Mouse (Mus musculus) CH12.LX (cell line): ENCODE data around the gene Ccdc170. TPM values are rescaled to one million over a fixed set of nuclear protein-coding genes. Genes with fewer than 3 reads are reported as not detected.

ENCODE experiments used
- DNase-seq: peaks from one replicate; pipeline ENCODE4 v3.0.0-alpha.2; 2013; ENCODE audit errors: extremely low read depth
- H3K27ac ChIP-seq: 2 replicates; pipeline ENCODE4 v1.5.1; 2012; ENCODE audit warnings: low read depth, mild to moderate bottlenecking, control low read depth, moderate library complexity; ENCODE audit not compliant: insufficient read depth
- H3K27me3 ChIP-seq: replicated peaks from 2 replicates; pipeline ENCODE3; 2012; ENCODE audit warnings: inconsistent platforms
- H3K36me3 ChIP-seq, 2 experiments: replicated peaks in 1 of 2; 2 replicates each; pipeline versions ENCODE3 to v1.6.1; 2012; ENCODE audit warnings: inconsistent platforms in 1 of 2, low read length in 1 of 2, mild to moderate bottlenecking in 1 of 2, mixed read lengths in 1 of 2, moderate library complexity in 1 of 2; ENCODE audit not compliant: control insufficient read depth in 1 of 2, insufficient read depth in 1 of 2
- H3K4me1 ChIP-seq, 2 experiments: 2 replicates each; pipeline ENCODE4 v1.6.1; 2012; ENCODE audit warnings: inconsistent platforms in 1 of 2, moderate library complexity in 1 of 2; ENCODE audit not compliant: insufficient read depth in 2 of 2, control insufficient read depth in 1 of 2
- H3K4me2 ChIP-seq: 2 replicates; pipeline ENCODE4 v1.6.1; 2012; ENCODE audit warnings: low read depth, mild to moderate bottlenecking, control low read depth; ENCODE audit not compliant: poor library complexity, insufficient read depth, severe bottlenecking
- H3K4me3 ChIP-seq, 3 experiments: fragments of 150-350 bp in 1 of 3; sonication (generic) in 1 of 3; replicated peaks in 1 of 3; 2 replicates each; pipeline versions ENCODE3 to v1.5.1; 2011 to 2012; ENCODE audit warnings: low read depth in 2 of 3, low read length in 2 of 3, mild to moderate bottlenecking in 2 of 3, moderate library complexity in 2 of 3, control low read depth in 1 of 3, improper control_type of control experiment in 1 of 3, inconsistent platforms in 1 of 3, mixed read lengths in 1 of 3; ENCODE audit not compliant: poor library complexity in 1 of 3
- H3K79me2 ChIP-seq: replicated peaks from 2 replicates; pipeline ENCODE4 v1.6.1; 2012; ENCODE audit warnings: mild to moderate bottlenecking, moderate library complexity; ENCODE audit not compliant: control insufficient read depth, poor library complexity, insufficient read depth, severe bottlenecking; ENCODE audit errors: extremely low read depth
- H3K9ac ChIP-seq: 2 replicates; pipeline ENCODE4 v1.6.1; 2012; ENCODE audit warnings: low read depth, mild to moderate bottlenecking, control low read depth, moderate library complexity; ENCODE audit not compliant: insufficient read depth
- H3K9me3 ChIP-seq: replicated peaks from 2 replicates; pipeline ENCODE3; 2012; ENCODE audit warnings: low read length, inconsistent platforms, mixed read lengths
- CHD1 ChIP-seq: IDR thresholded peaks from 2 replicates; pipeline ENCODE4 v1.6.1; 2012; ENCODE audit warnings: low read depth, low read length, improper control_type of control experiment, inconsistent platforms
- CHD2 ChIP-seq: IDR thresholded peaks from 2 replicates; pipeline ENCODE4 v1.6.1; 2011; ENCODE audit warnings: low read length, improper control_type of control experiment
- CTCF ChIP-seq, 2 experiments: IDR thresholded peaks in 1 of 2; conservative IDR thresholded peaks in 1 of 2; 2 replicates each; pipeline ENCODE4 v1.5.1; 2011 to 2012; ENCODE audit warnings: low read depth in 2 of 2, low read length in 2 of 2, improper control_type of control experiment in 1 of 2, inconsistent platforms in 1 of 2, mild to moderate bottlenecking in 1 of 2, moderate library complexity in 1 of 2
- E2F4 ChIP-seq: IDR thresholded peaks from 2 replicates; pipeline ENCODE4 v1.6.1; 2011; ENCODE audit warnings: low read depth, low read length, improper control_type of control experiment; ENCODE audit not compliant: insufficient replicate concordance
- ELF1 ChIP-seq: IDR thresholded peaks from 2 replicates; pipeline ENCODE4 v1.6.1; 2014; ENCODE audit warnings: low read depth, mild to moderate bottlenecking, inconsistent platforms, low read length, improper control_type of control experiment
- EP300 ChIP-seq: IDR thresholded peaks from 2 replicates; pipeline ENCODE4 v1.6.1; 2011; ENCODE audit warnings: low read length, improper control_type of control experiment
- HCFC1 ChIP-seq: IDR thresholded peaks from 2 replicates; pipeline ENCODE4 v1.6.1; 2012; ENCODE audit warnings: low read depth, mild to moderate bottlenecking, inconsistent platforms, low read length, improper control_type of control experiment
- JUN ChIP-seq: IDR thresholded peaks from 2 replicates; pipeline ENCODE4 v1.6.1; 2011; ENCODE audit warnings: low read depth, mild to moderate bottlenecking, low read length, improper control_type of control experiment, moderate library complexity; ENCODE audit not compliant: insufficient read depth
- JUND ChIP-seq: conservative IDR thresholded peaks from 2 replicates; pipeline ENCODE4 v1.6.1; 2011; ENCODE audit warnings: low read depth, low read length, improper control_type of control experiment
- MAFK ChIP-seq: IDR thresholded peaks from 2 replicates; pipeline ENCODE4 v1.6.1; 2011; ENCODE audit warnings: low read length, improper control_type of control experiment; ENCODE audit not compliant: insufficient replicate concordance
- MXI1 ChIP-seq: IDR thresholded peaks from 2 replicates; pipeline ENCODE4 v1.6.1; 2011; ENCODE audit warnings: mild to moderate bottlenecking, low read depth, low read length, improper control_type of control experiment
- MYC ChIP-seq: IDR thresholded peaks from 2 replicates; pipeline ENCODE4 v1.6.1; 2011; ENCODE audit warnings: low read depth, mild to moderate bottlenecking, improper control_type of control experiment, low read length
- POLR2A ChIP-seq: IDR thresholded peaks from 2 replicates; pipeline ENCODE4 v1.6.1; 2011; ENCODE audit warnings: low read depth, mild to moderate bottlenecking, improper control_type of control experiment, low read length
- POLR2AphosphoS2 ChIP-seq: IDR thresholded peaks from 2 replicates; pipeline ENCODE4 v1.6.1; 2011; ENCODE audit warnings: low read depth, low read length, improper control_type of control experiment
- RCOR1 ChIP-seq: conservative IDR thresholded peaks from 2 replicates; pipeline ENCODE4 v1.6.1; 2012; ENCODE audit warnings: low read depth, mild to moderate bottlenecking, inconsistent platforms, low read length, improper control_type of control experiment
- SIN3A ChIP-seq: IDR thresholded peaks from 2 replicates; pipeline ENCODE4 v1.6.1; 2012; ENCODE audit warnings: low read length, improper control_type of control experiment, inconsistent platforms
- SMC3 ChIP-seq: IDR thresholded peaks from 2 replicates; pipeline ENCODE4 v1.6.1; 2011; ENCODE audit warnings: low read depth, low read length, improper control_type of control experiment
- UBTF ChIP-seq: IDR thresholded peaks from 2 replicates; pipeline ENCODE4 v1.6.1; 2012; ENCODE audit warnings: low read depth, mild to moderate bottlenecking, inconsistent platforms, low read length, improper control_type of control experiment, moderate library complexity
- USF2 ChIP-seq: conservative IDR thresholded peaks from 2 replicates; pipeline ENCODE4 v1.6.1; 2011; ENCODE audit warnings: low read depth, low read length, improper control_type of control experiment
- ZKSCAN1 ChIP-seq: IDR thresholded peaks from 2 replicates; pipeline ENCODE4 v1.6.1; 2012; ENCODE audit warnings: low read depth, inconsistent platforms, low read length, improper control_type of control experiment, borderline replicate concordance
- ZMIZ1 ChIP-seq: IDR thresholded peaks from 2 replicates; pipeline ENCODE4 v1.6.1; 2012; ENCODE audit warnings: low read depth, mild to moderate bottlenecking, inconsistent platforms, low read length, improper control_type of control experiment
- ZNF384 ChIP-seq: IDR thresholded peaks from 2 replicates; pipeline ENCODE4 v1.6.1; 2012; ENCODE audit warnings: low read depth, low read length, improper control_type of control experiment, inconsistent platforms
- dilution Hi-C: fragments of 300-500 bp; cut with MboI; formaldehyde crosslinking; loops from 2 replicates; pipeline ENCODE4 v1.14.3; 2020; ENCODE audit warnings: low sequenced_read_pairs; ENCODE audit not compliant: extremely low pct_unique_long_range_greater_than_20kb, extremely low pct_ligation_motif_present
- in situ Hi-C: fragments of 300-500 bp; cut with MboI; formaldehyde crosslinking; loops from 3 replicates; pipeline ENCODE4 v1.14.3; 2019; ENCODE audit warnings: low sequenced_read_pairs, low pct_ligation_motif_present, low pct_unique_long_range_greater_than_20kb, mixed read lengths
- polyA plus RNA-seq: library from polyadenylated mRNA; unstranded; fragments of >175 nt; gene quantifications from 2 replicates; pipeline ENCODE4 v1.2.1, GENCODE M21; 2012; ENCODE audit warnings: low read depth; ENCODE audit not compliant: insufficient read length
- total RNA-seq, 2 experiments: library from RNA; depleted of rRNA; stranded (reverse); fragments of 300-350 nt in 1 of 2; fragments of >200 nt in 1 of 2; gene quantifications; 2 replicates each; pipeline ENCODE4 v1.2.3; 2012 to 2014

The Ccdc170 gene
- total and polyA plus RNA-seq, 3 experiments = not detected

DNA sequence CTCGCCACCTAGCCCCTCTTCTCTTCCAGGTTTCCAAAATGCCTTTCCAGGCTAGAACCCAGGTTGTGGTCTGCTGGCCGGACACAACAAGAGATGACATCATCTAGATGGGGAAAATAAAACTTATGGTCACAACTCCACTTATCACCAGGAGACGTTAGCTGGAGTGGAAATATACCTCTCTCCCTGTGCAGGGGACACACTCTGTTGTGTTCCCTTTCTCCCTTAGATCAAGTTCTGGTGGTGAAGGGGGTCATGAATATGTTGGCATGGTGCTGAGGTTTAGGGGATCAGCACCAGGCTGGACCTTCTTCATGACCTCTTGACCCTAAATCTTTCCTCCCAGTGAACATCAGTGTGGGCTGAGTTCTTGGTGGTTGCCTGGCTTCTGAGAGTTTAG lies 9.0 kb downstream of the Ccdc170 start:
- Histone ChIP-seq H3K4me2 (no peak overlapping the region), H3K27me3 (no peaks in the 10 kb centered on the region), H3K9ac (no peak overlapping the region), H3K4me3 (no peak overlapping the region), H3K36me3 (no peaks in the 10 kb centered on the region), H3K79me2 (no peaks in the 10 kb centered on the region), H3K27ac (no peak overlapping the region), H3K9me3 (no peaks in the 10 kb centered on the region), H3K4me1 (peaks cover 4 to 10% of the 10 kb centered on the region in 2 experiments; a peak in 3 of 4 replicates)
- in situ Hi-C loops = no loop called here
- no peak for DNase-seq
- dilution Hi-C loops = no loop called here
- TF ChIP-seq E2F4 = no peak
- TF ChIP-seq ELF1 = no peak
- no peak for TF ChIP-seq CHD1
- no peak for TF ChIP-seq MXI1
- TF ChIP-seq SMC3 = no peak
- no peak for TF ChIP-seq ZKSCAN1
- no peak for TF ChIP-seq RCOR1
- no peak for TF ChIP-seq CHD2
- no peak for TF ChIP-seq MYC
- no peak for TF ChIP-seq ZNF384
- TF ChIP-seq UBTF = no peak
- no peak for TF ChIP-seq CTCF (conservative IDR thresholded peaks at IDR 0.05 in 1 of 2, IDR thresholded peaks at IDR 0.05 in 1 of 2; ENCODE audit: low read depth in 2 of 2, low read length in 2 of 2)
- TF ChIP-seq JUN = no peak
- TF ChIP-seq USF2 = no peak
- TF ChIP-seq POLR2A = no peak
- no peak for TF ChIP-seq JUND

DNA sequence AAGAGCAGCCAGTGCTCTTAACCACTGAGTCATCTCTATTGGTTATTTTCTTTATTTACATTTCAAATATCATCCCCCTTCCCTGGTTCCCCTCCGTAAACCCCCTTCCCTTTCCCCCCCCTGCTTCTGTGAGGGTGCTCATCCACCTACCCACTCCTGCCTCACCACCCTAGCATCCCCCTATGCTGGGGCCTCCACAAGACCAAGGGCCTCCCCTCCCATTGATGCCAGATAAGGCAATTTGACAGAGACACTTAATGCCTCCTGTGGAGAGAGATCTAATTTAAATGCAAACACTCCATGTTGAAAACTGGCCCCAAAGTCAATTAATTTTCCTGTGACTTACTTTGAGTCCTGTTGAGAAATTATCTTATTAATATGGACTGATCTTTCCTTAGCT lies 9.7 kb downstream of the Ccdc170 start:
- in situ Hi-C loops = no loop called here
- no peaks in the 10 kb centered on the region for H3K79me2 ChIP-seq
- H3K9me3 ChIP-seq = no peaks in the 10 kb centered on the region
- peaks cover 4 to 14% of the 10 kb centered on the region in 2 experiments; a peak in 3 of 4 replicates for H3K4me1 ChIP-seq
- no peaks in the 10 kb centered on the region for H3K27me3 ChIP-seq
- no peak overlapping the region for H3K9ac ChIP-seq
- TF ChIP-seq SIN3A (no peak), E2F4 (no peak), POLR2AphosphoS2 (no peak), HCFC1 (no peak), ZMIZ1 (no peak), CTCF (conservative IDR thresholded peaks at IDR 0.05 in 1 of 2, IDR thresholded peaks at IDR 0.05 in 1 of 2; ENCODE audit: low read depth in 2 of 2, low read length in 2 of 2) (no peak), UBTF (no peak), EP300 (no peak), MAFK (no peak)
- TF ChIP-seq, all 38 proteins: peak for 0
- dilution Hi-C loops = no loop called here
- DNase-seq = no peak
- H3K4me2 ChIP-seq = no peak overlapping the region
- H3K27ac ChIP-seq = no peak overlapping the region
- no peaks in the 10 kb centered on the region for H3K36me3 ChIP-seq
- H3K4me3 ChIP-seq = no peak overlapping the region
